Mouse (Mus musculus) limb, embryonic 14.5 days (tissue): ENCODE measurements at regions not wholly inside any gene's neighbourhood (a gene's known extent, or its start where the extent isn't known, plus 50 kb on each side); places are given as distances from the start of the nearest gene placed in this dataset.

ENCODE experiments used
- ATAC-seq: fragments of 200-750 bp; cut with Nextera tagmentation; 2 replicates; pipeline ENCODE4 v1.8.0; 2017; ENCODE audit warnings: low read depth, moderate number of reproducible peaks, moderate TSS enrichment; ENCODE audit not compliant: low FRiP score
- DNase-seq: peaks from one replicate; pipeline ENCODE4 v3.0.0-alpha.2; 2015; ENCODE audit warnings: low spot score
- H3K27ac ChIP-seq: fragments of 300-500 bp; sonication (generic); replicated peaks from 2 replicates; pipeline ENCODE4 v1.5.1; 2014; ENCODE audit warnings: low read depth, mild to moderate bottlenecking, low read length, moderate library complexity, mixed read lengths
- H3K27me3 ChIP-seq: fragments of 300-500 bp; sonication (generic); 2 replicates; pipeline ENCODE4 v1.6.1; 2014; ENCODE audit warnings: low read length, mixed read lengths; ENCODE audit not compliant: control insufficient read depth, insufficient read depth
- H3K36me3 ChIP-seq: fragments of 300-500 bp; sonication (generic); 2 replicates; pipeline ENCODE4 v1.6.1; 2014; ENCODE audit warnings: mild to moderate bottlenecking, low read length, moderate library complexity, mixed read lengths; ENCODE audit not compliant: control insufficient read depth, insufficient read depth
- H3K4me1 ChIP-seq: fragments of 300-500 bp; sonication (generic); 2 replicates; pipeline ENCODE4 v1.6.1; 2014; ENCODE audit warnings: antibody characterized with exemption, low read length, mixed read lengths; ENCODE audit not compliant: control insufficient read depth, insufficient read depth
- H3K4me2 ChIP-seq: fragments of 300-500 bp; sonication (generic); replicated peaks from 2 replicates; pipeline ENCODE4 v1.6.1; 2014; ENCODE audit warnings: low read depth, mild to moderate bottlenecking, low read length, moderate library complexity; ENCODE audit not compliant: severe bottlenecking
- H3K4me3 ChIP-seq: fragments of 300-500 bp; sonication (generic); replicated peaks from 2 replicates; pipeline ENCODE4 v1.5.1; 2014; ENCODE audit warnings: low read length
- H3K9ac ChIP-seq: fragments of 300-500 bp; sonication (generic); 2 replicates; pipeline ENCODE4 v1.6.1; 2014; ENCODE audit warnings: mild to moderate bottlenecking, low read depth, low read length, moderate library complexity; ENCODE audit not compliant: severe bottlenecking
- H3K9me3 ChIP-seq: fragments of 300-500 bp; sonication (generic); 2 replicates; pipeline ENCODE4 v1.6.1; 2016; ENCODE audit warnings: low read length; ENCODE audit not compliant: control insufficient read depth
- POLR2A ChIP-seq: fragments of 200-500 bp; IDR thresholded peaks from 2 replicates; pipeline ENCODE4 v1.8.0; 2012; ENCODE audit warnings: inconsistent platforms, mild to moderate bottlenecking, moderate library complexity, borderline replicate concordance; ENCODE audit not compliant: insufficient read depth, insufficient read length; ENCODE audit errors: extremely low read depth
- WGBS: fragments of 180-500 bp; shearing (Covaris S2); extraction: QIAGEN DNeasy Blood & Tissue Kit; methylation state at CpG from one replicate; pipeline ENCODE4 v1.1.7; 2014; 5-methylcytosine and 5-hydroxymethylcytosine counted together

- H3K4me3 ChIP-seq: no peak overlapping the region
- ATAC-seq (no peak), DNase-seq (no peak)
- H3K27me3 ChIP-seq: no peaks in the 10 kb centered on the region
- no peaks in the 10 kb centered on the region for H3K36me3 ChIP-seq
- H3K9ac ChIP-seq: no peak overlapping the region
- no peaks in the 10 kb centered on the region for H3K4me1 ChIP-seq
- no peak overlapping the region for H3K4me2 ChIP-seq
- WGBS: 89% methylated on average over 1 of the region's 1 CpGs
- no peak overlapping the region for H3K27ac ChIP-seq
- no peaks in the 10 kb centered on the region for H3K9me3 ChIP-seq
- TF ChIP-seq POLR2A: no peak
Observed at GRCm38 (mm10) chr12:119088666-119089065, 122.4 kb upstream of the Abcb5 start.

DNA sequence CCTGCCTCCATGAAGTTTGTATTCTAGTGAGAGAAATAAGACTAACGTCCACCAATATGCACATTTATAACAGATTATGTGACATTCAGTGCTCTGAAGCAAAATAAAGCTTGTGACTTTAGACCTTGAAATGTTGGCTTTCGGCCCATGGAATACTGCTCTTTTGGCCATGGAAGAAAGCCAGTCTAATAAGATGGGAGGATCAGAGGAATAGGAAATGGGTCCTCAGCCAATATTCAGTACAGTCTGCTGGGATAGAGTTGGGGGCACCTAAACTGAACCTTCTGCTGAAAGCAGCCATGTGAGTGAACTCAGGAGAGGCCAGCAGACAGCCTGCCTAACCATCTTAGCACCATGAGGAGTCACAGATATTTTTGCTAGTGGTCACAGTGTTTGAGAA is 118.6 kb upstream of the Abcb5 start:
- no peaks in the 10 kb centered on the region for H3K36me3 ChIP-seq
- ATAC-seq: no peak
- no peak overlapping the region for H3K27ac ChIP-seq
- H3K4me3 ChIP-seq: no peak overlapping the region
- no peaks in the 10 kb centered on the region for H3K9me3 ChIP-seq
- no peak overlapping the region for H3K9ac ChIP-seq
- H3K27me3 ChIP-seq: no peaks in the 10 kb centered on the region
- H3K4me2 ChIP-seq: no peak overlapping the region
- no peak for TF ChIP-seq POLR2A
- H3K4me1 ChIP-seq: no peaks in the 10 kb centered on the region
- WGBS: 68% methylated on average over 2 of the region's 2 CpGs
- no peak for DNase-seq

GRCm38 (mm10) chr12:119082781-119083180 is 116.6 kb upstream of the Abcb5 start:
- Histone ChIP-seq H3K27ac (no peak overlapping the region), H3K9me3 (no peaks in the 10 kb centered on the region), H3K4me2 (no peak overlapping the region), H3K36me3 (no peaks in the 10 kb centered on the region), H3K9ac (no peak overlapping the region), H3K4me1 (no peaks in the 10 kb centered on the region), H3K4me3 (no peak overlapping the region), H3K27me3 (no peaks in the 10 kb centered on the region)
- no peak for TF ChIP-seq POLR2A
- ATAC-seq (no peak), DNase-seq (no peak)

DNA sequence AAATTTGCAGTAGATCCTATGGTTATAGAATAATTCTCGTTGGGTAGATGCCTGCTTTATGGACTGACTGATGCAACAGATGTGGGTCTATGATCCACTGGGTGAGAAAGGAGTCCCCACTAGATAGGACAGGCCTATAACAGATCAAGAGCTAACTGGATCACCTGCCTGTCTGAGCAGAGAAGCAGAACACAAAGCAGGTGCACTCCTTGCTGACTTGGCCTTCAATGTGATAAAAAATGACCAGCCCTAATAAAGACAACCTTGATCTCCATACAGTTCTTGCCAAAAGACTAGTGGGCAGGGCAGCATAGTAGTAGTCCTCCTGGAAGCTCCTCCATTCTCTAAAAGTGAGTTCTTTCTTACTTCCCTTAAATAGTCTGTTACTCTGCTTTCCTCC is 109.6 kb upstream of the Abcb5 start:
- ATAC-seq (no peak), DNase-seq (peak; percentile 3)
- H3K9me3 ChIP-seq: no peaks in the 10 kb centered on the region
- no peak overlapping the region for H3K9ac ChIP-seq
- H3K27me3 ChIP-seq: no peaks in the 10 kb centered on the region
- no peak overlapping the region for H3K4me3 ChIP-seq
- no peak overlapping the region for H3K27ac ChIP-seq
- no peak for TF ChIP-seq POLR2A
- WGBS: 61% methylated on average over 1 of the region's 1 CpGs
- H3K4me1 ChIP-seq: no peaks in the 10 kb centered on the region; the same call in 1 of the 2 replicates
- no peaks in the 10 kb centered on the region for H3K36me3 ChIP-seq
- H3K4me2 ChIP-seq: no peak overlapping the region

- no peaks in the 10 kb centered on the region for H3K36me3 ChIP-seq
- H3K9me3 ChIP-seq: no peaks in the 10 kb centered on the region
- no peaks in the 10 kb centered on the region for H3K27me3 ChIP-seq
- H3K27ac ChIP-seq: no peak overlapping the region
- H3K9ac ChIP-seq: no peak overlapping the region
- H3K4me2 ChIP-seq: no peak overlapping the region
- 61% methylated on average over 2 of the region's 2 CpGs for WGBS
- no peak for ATAC-seq
- TF ChIP-seq POLR2A: no peak
- DNase-seq: no peak
- H3K4me3 ChIP-seq: no peak overlapping the region
- H3K4me1 ChIP-seq: no peaks in the 10 kb centered on the region; the same call in 1 of the 2 replicates
Observed at GRCm38 (mm10) chr12:119074742-119075478, 108.7 kb upstream of the Abcb5 start.
